Mouse (Mus musculus): ENCODE measurements at regions not wholly inside any gene's neighbourhood (a gene's known extent, or its start where the extent isn't known, plus 50 kb on each side); places are given as distances from the start of the nearest gene placed in this dataset.
A peak's percentile ranks its signal among the peaks of the same experiment; 100 is the strongest.

DNA sequence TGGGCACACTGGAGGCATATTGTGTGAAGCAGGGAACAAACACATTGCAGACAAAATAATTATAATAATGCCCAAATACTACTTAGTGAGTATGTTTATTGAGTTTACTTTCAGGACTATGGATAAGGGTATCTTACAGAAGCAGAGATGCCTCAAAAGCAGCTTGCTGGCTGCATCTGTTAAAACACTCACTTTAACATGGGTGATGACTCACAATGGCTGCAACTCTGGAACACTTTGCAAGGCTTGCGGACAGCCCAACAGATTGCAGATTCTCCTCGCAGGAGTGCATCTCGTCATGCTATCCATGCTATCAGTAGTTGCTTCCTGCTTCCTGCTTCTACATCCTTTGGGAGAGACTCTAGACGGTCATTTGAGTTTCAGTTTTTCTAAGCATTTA lies 373.2 kb upstream of the Arpp21 start:
- intact Hi-C loops (cut with DNase I), result no loop called here
- DNase-seq (ENCODE audit: low spot score in 2 of 2), result peak; percentile 9 to 40

DNA sequence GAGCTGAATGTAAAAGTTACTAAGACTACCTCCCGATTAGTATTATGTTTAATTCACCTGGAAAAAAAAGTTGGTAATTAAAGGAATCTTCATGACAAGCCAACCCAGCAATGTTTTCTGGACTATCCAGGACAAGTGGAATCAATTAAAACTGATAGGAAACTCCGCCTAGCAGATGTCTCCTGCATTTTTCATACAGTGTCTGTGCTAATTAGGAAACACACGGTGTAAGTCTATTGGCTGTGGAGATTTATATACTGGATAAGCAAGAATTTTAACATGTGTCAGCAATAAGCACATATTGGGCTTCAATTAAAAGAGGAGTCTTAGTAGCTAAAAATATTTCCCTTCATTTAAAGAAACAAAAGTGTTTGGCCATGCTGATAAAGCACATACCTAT lies 371.5 kb upstream of the Arpp21 start:
- DNase-seq (ENCODE audit: low spot score in 2 of 2), result no peak
- intact Hi-C loops (cut with DNase I), result no loop called here

DNA sequence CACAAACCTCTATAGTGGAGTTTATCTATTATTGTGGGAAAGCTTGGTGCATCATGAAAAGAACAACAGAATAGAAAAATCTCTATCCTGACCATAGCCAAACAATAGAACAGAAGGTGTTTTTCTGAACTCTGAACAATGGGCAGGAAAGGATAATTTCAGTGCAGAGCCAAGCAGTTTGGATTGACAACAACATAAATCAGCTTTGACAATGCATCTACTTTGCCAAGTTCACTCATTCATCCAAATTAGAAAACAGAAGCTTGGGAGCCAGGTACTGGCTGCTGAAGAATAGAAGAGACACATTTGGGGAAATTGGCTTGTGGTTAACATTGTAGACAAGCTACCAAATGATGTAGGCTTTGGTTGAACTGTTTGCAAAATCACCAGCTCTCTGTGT lies 360.0 kb upstream of the Arpp21 start:
- no peak for DNase-seq (ENCODE audit: low spot score in 2 of 2)
- intact Hi-C loops (cut with DNase I), result no loop called here

DNA sequence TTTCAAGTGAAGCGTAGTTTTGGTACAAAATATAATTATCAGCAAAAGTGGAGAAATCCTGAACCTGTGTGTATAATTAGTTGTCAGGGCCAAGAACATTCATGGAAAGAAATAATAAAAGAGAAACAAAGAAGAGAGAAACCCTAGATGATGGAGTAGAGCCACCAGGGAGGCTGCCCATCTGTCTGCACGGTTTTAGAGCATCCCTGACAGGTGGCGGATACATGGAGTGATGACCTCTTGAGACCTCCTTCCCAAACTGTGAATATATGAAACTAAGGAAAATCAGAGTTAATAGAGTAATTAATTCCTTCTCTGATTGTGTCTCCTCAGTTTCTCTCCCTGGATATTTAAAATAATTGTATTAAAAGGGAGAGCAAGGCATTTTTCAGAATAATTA lies 354.5 kb upstream of the Arpp21 start:
- DNase-seq (ENCODE audit: low spot score in 2 of 2), result no peak
- intact Hi-C loops (cut with DNase I), result no loop called here

DNA sequence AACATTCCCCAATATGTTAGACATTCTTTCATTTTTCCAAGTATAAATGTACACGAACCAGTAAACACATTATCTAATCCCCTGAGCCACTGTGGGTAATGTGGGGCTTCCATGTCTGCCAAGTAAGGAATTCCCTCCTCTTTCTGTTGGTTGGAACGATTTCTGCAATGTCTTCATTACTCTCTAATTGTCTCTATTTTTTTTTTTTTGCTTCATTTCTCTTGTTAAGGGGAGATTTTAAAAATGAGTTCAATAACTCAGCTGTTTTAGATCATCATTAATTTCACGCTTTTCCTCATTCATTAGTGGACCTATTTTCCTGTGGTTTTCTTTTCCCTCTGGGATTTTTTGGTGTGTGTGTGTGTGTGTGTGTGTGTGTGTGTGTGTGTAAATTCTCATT lies 337.6 kb upstream of the Arpp21 start:
- DNase-seq (ENCODE audit: low spot score in 2 of 2), result no peak
- intact Hi-C loops (cut with DNase I), result no loop called here

DNA sequence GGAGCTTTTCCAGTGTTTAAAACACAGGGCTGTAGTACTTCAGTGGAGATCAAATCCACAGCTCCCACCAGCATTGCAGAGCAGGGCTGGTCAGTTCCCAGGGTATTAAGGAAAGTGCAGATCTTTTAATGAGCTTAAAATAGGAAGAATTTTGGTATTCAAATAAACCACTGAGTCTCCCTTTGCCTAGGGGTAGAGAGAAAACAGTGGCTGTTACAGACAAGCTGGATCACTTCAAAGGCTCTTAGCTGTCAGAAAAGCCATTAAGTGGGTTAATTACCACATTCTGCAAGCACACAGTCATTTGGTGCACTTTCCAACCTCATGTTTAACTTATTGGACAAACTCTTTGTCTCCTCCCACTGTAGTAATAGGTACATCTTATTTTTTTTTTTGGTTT lies 325.6 kb upstream of the Arpp21 start:
- DNase-seq (ENCODE audit: low spot score in 2 of 2), result no peak
- intact Hi-C loops (cut with DNase I), result no loop called here

DNA sequence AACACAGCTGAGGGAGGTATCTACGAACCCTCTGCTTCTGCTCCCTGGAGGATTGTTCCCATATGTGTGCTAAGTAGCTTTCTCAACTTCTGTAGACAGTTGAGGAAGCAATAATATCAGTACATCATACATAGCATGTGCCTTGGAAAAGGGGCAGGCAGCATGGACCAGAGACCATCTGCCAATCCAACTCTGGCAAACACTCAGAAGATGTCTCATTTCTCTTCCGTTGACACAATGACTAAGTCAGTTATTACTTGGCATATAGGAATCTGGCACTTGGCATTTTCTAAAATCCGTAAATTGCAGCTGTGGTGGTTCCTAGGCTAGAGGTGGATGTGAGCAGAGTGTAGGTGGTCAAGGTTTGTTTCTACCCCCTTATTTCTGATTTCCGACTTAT lies 324.5 kb upstream of the Arpp21 start:
- intact Hi-C loops (cut with DNase I), result no loop called here
- DNase-seq (ENCODE audit: low spot score in 2 of 2), result no peak

DNA sequence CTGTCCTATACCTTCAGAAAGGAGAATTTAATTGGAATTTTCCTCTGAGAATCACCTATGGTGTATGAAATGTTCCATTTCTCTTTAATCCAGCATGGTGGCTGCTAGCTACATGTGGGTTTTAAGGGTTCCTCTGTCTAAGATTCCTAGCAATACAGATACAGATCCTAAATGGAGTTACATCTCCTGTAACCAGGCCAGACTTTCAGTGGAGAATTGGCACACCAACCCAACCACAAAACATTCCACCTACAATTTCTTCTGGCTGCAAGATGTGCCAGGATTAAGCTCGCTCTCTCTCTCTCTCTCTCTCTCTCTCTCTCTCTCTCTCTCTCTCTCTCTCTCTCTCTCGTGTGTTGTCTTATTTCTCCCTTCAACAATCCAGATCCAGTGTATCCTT lies 302.2 kb upstream of the Arpp21 start:
- intact Hi-C loops (cut with DNase I), result no loop called here
- DNase-seq (ENCODE audit: low spot score in 2 of 2), result no peak

DNA sequence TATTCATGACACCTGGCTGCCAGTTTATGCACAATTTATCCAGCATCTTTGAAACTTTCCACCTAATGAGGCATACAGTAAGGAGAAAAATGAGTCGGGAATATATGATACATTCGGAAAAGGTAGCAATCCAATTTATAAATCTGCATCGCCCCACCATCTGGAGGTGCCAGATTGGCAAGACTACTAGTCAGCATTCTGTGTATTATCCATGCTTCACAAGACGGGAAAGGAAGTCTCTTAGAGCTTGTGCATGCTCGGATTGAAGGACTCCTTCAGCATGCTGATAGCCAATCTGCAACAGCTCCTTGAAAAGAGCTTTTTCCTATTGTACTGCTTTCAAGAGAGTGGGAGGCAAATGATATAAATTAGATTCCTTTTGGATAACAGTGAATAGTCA lies 289.6 kb upstream of the Arpp21 start:
- intact Hi-C loops (cut with DNase I), result no loop called here
- DNase-seq (ENCODE audit: low spot score in 2 of 2), result peak; percentile 7 to 8

DNA sequence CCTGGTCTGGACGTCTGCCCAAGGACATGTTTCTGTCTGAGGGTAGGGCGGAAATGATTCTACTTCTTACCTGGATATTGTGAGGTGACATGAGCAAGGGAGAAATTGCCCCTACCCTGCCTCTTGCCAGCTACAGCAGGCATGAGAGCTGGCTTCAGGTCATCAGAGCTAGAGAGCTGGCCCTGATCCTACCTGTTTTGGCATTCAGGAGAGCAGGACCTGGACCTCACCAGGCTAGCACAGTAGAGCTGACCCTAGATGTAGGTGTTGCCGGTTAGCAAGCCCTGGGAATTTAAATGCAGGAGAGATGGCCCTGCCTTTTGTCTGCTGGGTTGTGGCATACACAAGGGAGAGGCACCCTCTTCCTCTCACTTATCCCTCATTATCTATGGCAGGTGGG lies 287.5 kb upstream of the Arpp21 start:
- DNase-seq (ENCODE audit: low spot score in 2 of 2), result no peak
- intact Hi-C loops (cut with DNase I), result no loop called here

DNA sequence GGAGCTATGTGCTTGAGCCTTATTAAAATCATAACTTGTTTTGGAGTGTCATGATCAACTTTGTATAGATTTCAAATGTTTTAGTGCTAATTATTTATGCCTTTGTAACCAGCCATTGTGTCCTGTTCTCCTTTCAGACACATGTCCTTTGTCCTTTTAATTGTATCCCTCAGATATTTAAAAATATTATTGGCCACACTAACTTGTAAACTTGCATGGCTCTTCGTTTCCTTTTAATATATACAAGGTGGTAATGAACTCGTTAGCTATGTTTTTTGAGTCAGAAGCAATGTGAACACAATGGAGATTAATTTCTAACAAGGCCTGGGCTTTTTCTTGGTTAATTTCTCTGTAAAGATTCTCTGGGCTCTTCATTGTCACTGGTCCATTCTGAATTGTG lies 275.0 kb upstream of the Arpp21 start:
- DNase-seq (ENCODE audit: low spot score in 2 of 2), result no peak
- intact Hi-C loops (cut with DNase I), result no loop called here

DNA sequence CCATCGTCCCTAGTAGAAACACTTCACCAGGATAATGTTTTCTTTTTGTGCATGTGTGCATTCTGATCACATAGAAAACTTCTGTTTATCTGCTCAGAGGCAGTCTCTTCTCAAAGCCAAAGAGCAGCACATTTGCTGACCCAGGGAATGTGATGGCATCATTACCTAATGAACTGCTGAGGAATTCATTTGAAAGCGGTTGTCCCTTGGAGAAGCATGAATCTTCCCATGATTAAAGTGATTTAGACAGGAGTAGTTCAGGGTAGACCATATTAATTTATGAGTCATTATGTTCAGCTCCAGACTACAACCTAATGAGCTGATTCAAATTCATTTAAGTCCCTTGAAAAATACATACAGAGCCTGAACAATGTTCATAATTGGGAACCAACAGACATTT lies 271.1 kb upstream of the Arpp21 start:
- DNase-seq (ENCODE audit: low spot score in 2 of 2), result no peak
- intact Hi-C loops (cut with DNase I), result no loop called here

DNA sequence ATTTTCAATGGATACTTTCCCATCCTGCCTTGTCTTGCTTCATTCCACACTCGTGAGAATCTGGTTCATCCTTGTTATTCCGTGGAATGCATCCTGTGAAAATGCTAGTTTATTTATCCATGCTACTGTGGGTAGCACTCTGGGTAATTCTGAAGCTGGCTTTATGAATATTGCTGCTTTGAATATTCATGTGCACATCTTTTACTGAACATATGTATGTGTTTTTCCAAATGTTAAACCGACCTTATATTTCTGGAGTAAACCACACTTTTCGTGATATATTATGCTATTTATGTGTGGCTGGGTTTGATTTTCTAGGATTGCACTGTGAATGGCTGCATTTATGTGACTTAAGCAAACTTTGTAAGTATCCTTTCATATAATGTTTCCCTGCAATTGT lies 262.9 kb upstream of the Arpp21 start:
- intact Hi-C loops (cut with DNase I), result no loop called here
- peak in 1 of 2 experiments; percentile 28 for DNase-seq (ENCODE audit: low spot score in 2 of 2)

DNA sequence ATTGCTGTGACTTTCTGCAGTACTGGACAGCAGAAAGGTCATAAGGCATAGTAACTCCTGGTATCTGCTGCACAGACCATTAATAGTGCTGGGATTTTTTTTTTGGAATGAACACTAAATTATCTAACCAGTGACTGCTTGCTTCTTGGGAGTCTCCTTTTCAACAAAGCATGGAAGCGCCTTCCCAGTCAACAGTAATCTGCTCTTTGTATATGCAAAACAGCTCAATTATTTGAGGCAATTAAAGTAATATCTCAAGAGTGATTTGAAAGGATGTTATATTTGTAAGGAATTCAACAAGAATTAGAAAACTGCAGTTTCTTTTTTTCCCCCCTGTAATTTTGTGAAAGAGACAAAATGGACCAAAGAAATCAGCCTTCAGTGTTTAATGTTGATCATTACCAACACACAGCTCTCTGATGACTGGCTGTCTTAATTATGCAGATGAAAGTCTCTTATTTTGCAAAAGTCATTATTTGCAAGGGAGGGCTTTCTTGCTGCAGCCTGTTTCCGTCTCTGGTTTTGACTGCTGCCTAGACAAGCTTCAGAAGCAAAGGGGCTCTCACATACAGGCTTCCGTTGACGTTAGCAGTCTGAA lies 260.3 kb upstream of the Arpp21 start:
- DNase-seq (ENCODE audit: low spot score in 2 of 2), result no peak
- intact Hi-C loops (cut with DNase I), result no loop called here

DNA sequence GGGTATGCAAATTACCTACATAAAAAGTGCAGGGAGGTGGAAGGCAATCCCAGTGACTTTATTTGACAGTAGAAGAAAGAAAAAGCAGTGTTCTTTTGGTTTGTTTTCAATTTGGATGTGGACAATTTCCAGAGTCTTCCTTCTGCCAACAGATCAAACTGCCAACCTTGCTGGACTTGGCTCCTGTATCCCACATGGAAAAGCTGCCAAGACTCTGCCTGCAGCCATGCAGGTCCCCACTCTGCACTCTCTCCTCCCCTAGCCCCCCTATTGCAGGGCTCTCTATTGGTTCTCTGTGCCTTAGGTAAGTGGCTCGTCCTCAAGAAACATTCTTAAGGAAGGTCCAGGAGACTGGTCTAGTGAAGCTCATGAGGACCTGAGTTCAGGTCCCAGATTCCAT lies 255.2 kb upstream of the Arpp21 start:
- intact Hi-C loops (cut with DNase I), result no loop called here
- DNase-seq (ENCODE audit: low spot score in 2 of 2), result peak in 1 of 2 experiments; percentile 19

DNA sequence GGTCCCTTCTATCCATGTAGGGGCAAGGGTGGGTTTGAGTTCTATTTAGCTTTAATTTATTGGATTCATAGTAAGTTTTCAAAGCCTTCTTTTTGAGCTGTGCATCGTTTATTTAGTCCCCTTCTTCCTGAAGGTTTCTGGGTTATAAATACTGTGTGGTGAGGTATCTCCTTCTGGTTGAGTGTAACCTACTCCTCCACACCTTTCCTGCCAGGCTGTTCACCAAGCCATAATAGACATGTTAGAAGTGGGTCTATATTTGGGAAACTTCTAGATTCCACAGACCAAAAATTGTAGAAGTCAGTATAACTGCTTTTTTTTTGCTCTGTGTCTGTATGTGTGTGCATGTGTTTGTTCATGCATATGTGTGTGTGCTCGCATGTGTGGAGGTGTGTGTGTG lies 240.9 kb upstream of the Arpp21 start:
- peak in 1 of 2 experiments; percentile 39 for DNase-seq (ENCODE audit: low spot score in 2 of 2)
- intact Hi-C loops (cut with DNase I), result no loop called here

DNA sequence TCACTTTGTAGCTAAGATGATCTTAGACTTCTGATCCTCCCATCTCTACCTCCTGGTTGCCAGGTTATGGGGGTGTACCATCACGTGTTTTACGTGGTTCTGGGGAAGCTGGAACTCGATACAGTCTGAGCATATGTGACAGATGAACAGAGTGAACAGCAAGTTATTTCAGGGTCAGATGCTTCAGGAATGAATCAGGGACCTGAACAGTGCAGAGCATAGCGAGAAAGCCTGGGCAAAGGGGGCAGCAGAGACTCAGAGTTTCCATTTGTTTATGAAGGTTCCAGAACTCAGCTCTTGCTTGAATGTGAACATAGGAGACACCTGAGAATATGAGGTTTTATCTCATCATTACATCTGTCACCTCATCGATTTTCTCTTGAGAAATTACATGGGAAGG lies 221.9 kb upstream of the Arpp21 start:
- intact Hi-C loops (cut with DNase I), result loop anchor here (10.0 kb wide), 1 partner anchor 267 kb away; no protein-coding TSS in a partner anchor
- DNase-seq (ENCODE audit: low spot score in 2 of 2), result no peak

DNA sequence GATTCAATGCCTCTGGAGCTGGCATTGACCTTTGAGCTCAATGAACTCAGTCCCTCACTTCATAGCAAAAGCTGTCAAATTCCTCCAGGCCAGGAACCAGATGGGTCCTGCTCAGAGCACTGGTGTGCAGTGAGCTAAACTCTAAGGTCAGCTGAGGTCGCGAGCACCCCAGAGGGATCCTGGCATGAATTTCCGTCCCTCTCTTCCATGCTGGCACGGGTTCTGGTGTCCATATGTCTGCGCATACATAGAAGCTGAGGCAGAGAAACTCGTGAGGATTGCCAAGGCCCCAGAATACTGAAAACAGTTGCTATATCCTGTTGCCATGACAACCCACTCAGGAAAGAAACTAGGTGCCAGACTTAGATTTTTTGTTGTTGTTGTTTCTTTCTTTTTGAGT lies 219.0 kb upstream of the Arpp21 start:
- intact Hi-C loops (cut with DNase I), result loop anchor here (10.0 kb wide), 1 partner anchor 270 kb away; no protein-coding TSS in a partner anchor
- peak; percentile 84 to 94 for DNase-seq (ENCODE audit: low spot score in 2 of 2)

DNA sequence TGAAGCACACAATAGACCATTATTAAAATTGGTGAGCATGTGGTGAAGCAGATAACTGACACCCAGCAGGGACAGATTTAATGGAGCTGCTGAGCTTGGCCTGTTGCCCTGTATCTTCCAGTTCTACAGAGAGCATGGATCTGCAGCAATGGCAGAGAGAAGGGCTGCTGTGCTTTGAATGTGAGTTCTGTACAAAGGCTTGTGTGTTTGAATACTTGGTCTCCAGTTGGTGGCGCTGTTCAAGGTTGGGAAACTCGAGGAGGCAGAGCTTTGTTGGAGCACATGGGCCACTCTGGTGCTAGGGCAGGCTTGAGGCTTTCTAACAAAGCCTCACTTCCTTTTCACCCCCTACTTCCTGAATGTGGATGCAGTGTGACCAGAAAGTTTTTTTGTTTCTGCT lies 211.8 kb upstream of the Arpp21 start:
- intact Hi-C loops (cut with DNase I), result no loop called here
- peak in 1 of 2 experiments; percentile 14 for DNase-seq (ENCODE audit: low spot score in 2 of 2)

DNA sequence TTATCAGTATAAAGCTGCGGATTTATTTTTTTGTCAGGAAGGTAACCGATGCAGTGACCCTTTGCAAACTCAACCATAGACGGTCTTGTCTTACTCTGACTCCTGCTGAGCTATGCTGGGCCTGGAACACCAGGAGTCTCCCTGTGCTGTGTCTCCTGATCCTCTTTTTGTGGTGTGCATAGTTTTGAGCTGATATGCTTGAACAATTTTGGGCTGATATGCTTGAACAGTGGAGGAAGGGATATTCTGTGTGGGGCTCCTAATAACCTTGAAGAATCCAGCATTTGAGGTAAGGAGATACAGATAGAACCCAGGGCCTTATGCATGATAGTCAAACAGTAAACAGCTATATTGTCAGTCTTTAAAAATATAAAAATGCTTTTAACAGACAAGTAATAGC lies 211.2 kb upstream of the Arpp21 start:
- no peak for DNase-seq (ENCODE audit: low spot score in 2 of 2)
- intact Hi-C loops (cut with DNase I), result no loop called here

DNA sequence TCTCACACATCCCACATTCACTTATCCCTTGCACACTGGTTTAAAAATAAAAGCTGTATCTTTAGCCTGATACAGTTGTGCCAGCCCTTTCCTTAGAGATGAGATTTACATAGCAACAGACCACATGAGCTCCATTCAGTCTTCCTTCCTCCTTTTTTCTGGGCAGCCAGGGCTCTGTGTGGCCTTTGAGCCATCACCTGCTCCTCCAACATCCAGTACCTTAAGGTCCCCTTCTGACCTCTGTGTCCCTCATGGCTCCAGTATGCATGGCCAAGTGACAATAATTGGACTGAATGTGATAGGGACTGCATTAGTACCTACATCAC lies 210.3 kb upstream of the Arpp21 start:
- intact Hi-C loops (cut with DNase I), result no loop called here
- DNase-seq (ENCODE audit: low spot score in 2 of 2), result peak in 1 of 2 experiments; percentile 17

Data from left cerebral cortex, postnatal 14 days (tissue).